Mouse (Mus musculus) CH12.LX (cell line): ENCODE data around the gene Stard13.

Experiments used
- CTCF ChIP-seq, 2 experiments: IDR thresholded peaks in 1 of 2; conservative IDR thresholded peaks in 1 of 2; 2 replicates each; pipeline ENCODE4 v1.5.1; 2011 to 2012; ENCODE audit warnings: low read depth in 2 of 2, low read length in 2 of 2, improper control_type of control experiment in 1 of 2, inconsistent platforms in 1 of 2, mild to moderate bottlenecking in 1 of 2, moderate library complexity in 1 of 2
- ELF1 ChIP-seq: IDR thresholded peaks from 2 replicates; pipeline ENCODE4 v1.6.1; 2014; ENCODE audit warnings: low read depth, mild to moderate bottlenecking, inconsistent platforms, low read length, improper control_type of control experiment
- EP300 ChIP-seq: IDR thresholded peaks from 2 replicates; pipeline ENCODE4 v1.6.1; 2011; ENCODE audit warnings: low read length, improper control_type of control experiment
- MAZ ChIP-seq: IDR thresholded peaks from 2 replicates; pipeline ENCODE4 v1.6.1; 2012; ENCODE audit warnings: low read depth, mild to moderate bottlenecking, inconsistent platforms, low read length, improper control_type of control experiment, moderate library complexity
- MEF2A ChIP-seq: IDR thresholded peaks from 2 replicates; pipeline ENCODE4 v1.6.1; 2014; ENCODE audit warnings: low read depth, mild to moderate bottlenecking, inconsistent platforms, low read length, improper control_type of control experiment, borderline replicate concordance
- MYC ChIP-seq: IDR thresholded peaks from 2 replicates; pipeline ENCODE4 v1.6.1; 2011; ENCODE audit warnings: low read depth, mild to moderate bottlenecking, improper control_type of control experiment, low read length
- NRF1 ChIP-seq: IDR thresholded peaks from 2 replicates; pipeline ENCODE4 v1.6.1; 2014; ENCODE audit warnings: low read depth, mild to moderate bottlenecking, inconsistent platforms, low read length, improper control_type of control experiment, moderate library complexity
- POLR2A ChIP-seq: IDR thresholded peaks from 2 replicates; pipeline ENCODE4 v1.6.1; 2011; ENCODE audit warnings: low read depth, mild to moderate bottlenecking, improper control_type of control experiment, low read length
- RAD21 ChIP-seq: IDR thresholded peaks from 2 replicates; pipeline ENCODE4 v1.6.1; 2011; ENCODE audit warnings: low read depth, mild to moderate bottlenecking, low read length, improper control_type of control experiment, moderate library complexity
- RCOR1 ChIP-seq: conservative IDR thresholded peaks from 2 replicates; pipeline ENCODE4 v1.6.1; 2012; ENCODE audit warnings: low read depth, mild to moderate bottlenecking, inconsistent platforms, low read length, improper control_type of control experiment
- TBP ChIP-seq: conservative IDR thresholded peaks from 2 replicates; pipeline ENCODE4 v1.6.1; 2011; ENCODE audit warnings: low read depth, low read length, improper control_type of control experiment
- UBTF ChIP-seq: IDR thresholded peaks from 2 replicates; pipeline ENCODE4 v1.6.1; 2012; ENCODE audit warnings: low read depth, mild to moderate bottlenecking, inconsistent platforms, low read length, improper control_type of control experiment, moderate library complexity
- USF1 ChIP-seq: IDR thresholded peaks from 2 replicates; pipeline ENCODE4 v1.6.1; 2014; ENCODE audit warnings: low read depth, mild to moderate bottlenecking, inconsistent platforms, low read length, improper control_type of control experiment

DNA sequence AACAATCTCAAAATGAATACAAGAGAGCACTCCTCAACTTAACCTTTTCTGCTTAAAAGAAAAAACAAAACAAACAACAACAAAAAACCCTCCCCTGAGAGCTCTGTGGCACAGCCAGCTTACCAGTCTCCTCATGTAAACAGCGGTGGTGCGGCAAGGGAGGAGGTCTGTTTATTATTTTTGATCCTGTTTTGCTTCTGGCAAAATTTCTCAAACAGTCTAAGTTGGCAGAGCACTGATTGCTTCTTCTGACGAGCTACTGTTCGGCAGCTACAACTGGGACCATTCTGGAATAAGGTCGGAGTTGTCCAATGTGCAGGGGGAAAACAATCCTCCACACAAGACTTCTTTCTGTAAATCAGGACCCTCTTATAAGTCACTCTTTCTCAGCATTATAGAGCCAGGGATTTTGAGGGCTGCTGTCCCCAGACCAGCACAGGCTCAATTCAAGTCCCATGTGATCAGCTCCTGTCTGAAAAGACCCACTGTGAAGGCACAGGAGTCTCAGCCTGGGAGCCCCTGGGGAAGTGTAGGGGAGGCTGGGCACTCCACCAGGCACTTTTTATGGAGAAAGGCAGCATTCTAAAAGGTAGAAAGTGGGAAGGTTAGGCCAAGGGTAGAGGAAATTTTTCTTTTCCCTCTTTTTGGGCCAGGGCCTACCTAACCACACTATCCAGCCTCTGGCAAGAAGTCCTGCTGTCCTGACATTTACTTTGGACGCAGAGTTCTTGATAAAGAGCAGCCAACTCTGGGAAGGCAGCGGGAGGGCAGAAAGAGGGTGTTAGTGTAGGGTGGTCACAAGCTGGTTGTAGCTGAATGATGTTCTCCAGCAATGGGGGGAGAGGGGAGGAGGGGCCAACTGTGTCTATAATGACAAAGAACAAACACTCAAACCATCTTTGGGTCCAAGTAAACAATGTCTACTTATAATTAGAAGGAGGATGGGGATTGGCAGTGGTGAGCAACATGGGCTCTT is 58.9 kb downstream of the Stard13 start:
- TF ChIP-seq CTCF (conservative IDR thresholded peaks at IDR 0.05 in 1 of 2, IDR thresholded peaks at IDR 0.05 in 1 of 2; ENCODE audit: low read depth in 2 of 2, low read length in 2 of 2) (no peak), ELF1 (no peak), MEF2A (no peak), MAZ (no peak), EP300 (no peak), UBTF (no peak), TBP (no peak), NRF1 (no peak), POLR2A (no peak), USF1 (no peak), RCOR1 (no peak), RAD21 (no peak), MYC (no peak)
